Mouse (Mus musculus): ENCODE results near the gene Igflr1. TPM values are rescaled to one million over a fixed set of nuclear protein-coding genes. Genes with fewer than 3 reads are reported as not detected.

Igflr1 gene
- total RNA-seq, 2 experiments from 2014 or later = 0.67 to 1.2 TPM

GRCm38 (mm10) chr7:30553021-30553589 is 12.1 kb upstream of the Igflr1 start:
- intact Hi-C loops (cut with DNase I) = loop anchor here (5.0 kb wide), 2 partner anchors 34 to 1036 kb away; partner anchors contain the start of genes Kmt2b and Sipa1l3
- DNase-seq = peak; percentile 65 to 75

GRCm38 (mm10) chr7:30553810-30554584 is 11.2 kb upstream of the Igflr1 start:
- no peak for DNase-seq
- intact Hi-C loops (cut with DNase I) = loop anchor here (5.0 kb wide), 2 partner anchors 33 to 1037 kb away; partner anchors contain the start of genes Kmt2b and Sipa1l3

- DNase-seq = no peak
- intact Hi-C loops (cut with DNase I) = no loop called here
These were observed 8.2 kb upstream of the Igflr1 start for GRCm38 (mm10) chr7:30556894-30557536.

- intact Hi-C loops (cut with DNase I) = no loop called here
- DNase-seq = no peak
These were observed 7.2 kb upstream of the Igflr1 start for GRCm38 (mm10) chr7:30557901-30558514.

- intact Hi-C loops (cut with DNase I) = no loop called here
- DNase-seq = no peak
These were observed 6.4 kb upstream of the Igflr1 start for GRCm38 (mm10) chr7:30558656-30559442.

GRCm38 (mm10) chr7:30559443-30559954 is 5.7 kb upstream of the Igflr1 start, which contains the start of gene Lin37:
Gene Lin37 (minus strand): TSS chr7:30559838.
- DNase-seq = peak; percentile 90 to 91
- intact Hi-C loops (cut with DNase I) = no loop called here

GRCm38 (mm10) chr7:30560296-30560695 is 4.9 kb upstream of the Igflr1 start:
- DNase-seq = no peak
- intact Hi-C loops (cut with DNase I) = no loop called here

- DNase-seq = peak in 1 of 2 experiments; percentile 27
- intact Hi-C loops (cut with DNase I) = no loop called here
These were observed 2.6 kb upstream of the Igflr1 start for GRCm38 (mm10) chr7:30562526-30563116.

GRCm38 (mm10) chr7:30563117-30563905 is 1.9 kb upstream of the Igflr1 start, which contains the start of the genes U2af1l4, Gm49396 and Psenen:
Gene U2af1l4 (plus strand): TSS chr7:30563301.
Gene Gm49396 (plus strand): TSS chr7:30563344.
Gene Psenen (minus strand): TSS chr7:30563627.
- DNase-seq = peak; percentile 91 to 94
- intact Hi-C loops (cut with DNase I) = no loop called here

GRCm38 (mm10) chr7:30563906-30564280 is 1.3 kb upstream of the Igflr1 start:
- intact Hi-C loops (cut with DNase I) = loop anchor here (1.0 kb wide), 1 partner anchor 23 kb away; no protein-coding TSS in a partner anchor
- DNase-seq = no peak

GRCm38 (mm10) chr7:30566033-30566432 is 806 bp downstream of the Igflr1 start:
- no peak for DNase-seq
- intact Hi-C loops (cut with DNase I) = no loop called here

- DNase-seq = no peak
- intact Hi-C loops (cut with DNase I) = no loop called here
These were observed 2.3 kb downstream of the Igflr1 start for GRCm38 (mm10) chr7:30567555-30567954.

- intact Hi-C loops (cut with DNase I) = no loop called here
- DNase-seq = no peak
These were observed 7.2 kb downstream of the Igflr1 start for GRCm38 (mm10) chr7:30572389-30572788.

GRCm38 (mm10) chr7:30572969-30573368 is 7.7 kb downstream of the Igflr1 start:
- peak in 1 of 2 experiments; percentile 53 for DNase-seq

GRCm38 (mm10) chr7:30579950-30580349 is 14.7 kb downstream of the Igflr1 start:
- no peak for DNase-seq
- intact Hi-C loops (cut with DNase I) = no loop called here

More at GRCm38 (mm10) chr7:30572969-30573368, 7.7 kb downstream of the Igflr1 start:
- intact Hi-C loops (cut with DNase I) = no loop called here

GRCm38 (mm10) chr7:30581547-30581946 is 16.3 kb downstream of the Igflr1 start:
- DNase-seq = no peak
- intact Hi-C loops (cut with DNase I) = no loop called here

GRCm38 (mm10) chr7:30584339-30584738 is 19.1 kb downstream of the Igflr1 start:
- intact Hi-C loops (cut with DNase I) = no loop called here
- DNase-seq = no peak

GRCm38 (mm10) chr7:30585170-30585569 is 19.9 kb downstream of the Igflr1 start:
- intact Hi-C loops (cut with DNase I) = loop anchor here (5.0 kb wide), 3 partner anchors 33 to 387 kb away; partner anchors contain the start of genes Fam187b, Hspb6, Lsr and Proser3

More at GRCm38 (mm10) chr7:30585170-30585569, 19.9 kb downstream of the Igflr1 start:
- DNase-seq = no peak

Measured in heart, postnatal 36 days (tissue).